ENCODE assay signal across 9 mouse cellular contexts in genomic region chr16:45841806-45842205, GRCm38 (mm10).
DNase-seq lines count a peak whose midpoint lies in the region; ATAC-seq lines count a peak whose summit lies in the region.
"Had no signal": no experiment of that assay in that cellular context is flagged by ENCODE, and none has a peak within 500 bp of the region (broad histone marks: within the 10 kb centered on the region; RNA-seq: fewer than 3 reads in every experiment).

No protein-coding gene starts in this region.

- H3K36me3 ChIP-seq in heart, embryonic 12.5 days: no peaks in the 10 kb centered on the region
- no peaks in the 10 kb centered on the region for H3K36me3 ChIP-seq in midbrain, embryonic 10.5 days
- H3K36me3 ChIP-seq in midbrain, embryonic 15.5 days (replicated peaks): no peaks in the 10 kb centered on the region
- H3K36me3 ChIP-seq in limb, embryonic 10.5 days: no peaks in the 10 kb centered on the region
- H3K36me3 ChIP-seq in stomach, embryonic 15.5 days: no peaks in the 10 kb centered on the region

- H3K27ac ChIP-seq in heart, embryonic 12.5 days (ENCODE audit: poor library complexity, severe bottlenecking): peak overlapping the region; percentile 67
- H3K27ac ChIP-seq in midbrain, embryonic 10.5 days (replicated peaks): no peak overlapping the region; the same call in 1 of the 2 replicates
- no peak overlapping the region for H3K27ac ChIP-seq in midbrain, embryonic 15.5 days
- H3K27ac ChIP-seq in limb, embryonic 10.5 days: no peak overlapping the region
- no peak overlapping the region for H3K27ac ChIP-seq in stomach, embryonic 15.5 days

- H3K4me3 ChIP-seq in heart, embryonic 12.5 days: peak overlapping the region; percentile 78
- peak overlapping the region; percentile 71 for H3K4me3 ChIP-seq in midbrain, embryonic 10.5 days
- H3K4me3 ChIP-seq in midbrain, embryonic 15.5 days: no peak overlapping the region
- peak overlapping the region; percentile 72; the same call in 1 of the 2 replicates for H3K4me3 ChIP-seq in limb, embryonic 10.5 days
- peak overlapping the region; percentile 71; the same call in 1 of the 2 replicates for H3K4me3 ChIP-seq in stomach, embryonic 15.5 days (replicated peaks)

- no peak for DNase-seq in heart, adult 9 months (ENCODE audit: low spot score in 2 of 2)
- no peak for DNase-seq in midbrain, embryonic 10.5 days (ENCODE audit: low spot score)
- no peak for DNase-seq in limb, embryonic 10.5 days (ENCODE audit: low spot score)
- no peak for DNase-seq in T-cell, adult 2 months (ENCODE audit: low spot score)
- no peak for DNase-seq in left cerebral cortex, postnatal 25 days (ENCODE audit: low spot score in 2 of 2)
- DNase-seq: cerebellum, adult 2 months had no signal

- peak overlapping the region; percentile 76 for H3K4me2 ChIP-seq in heart, embryonic 12.5 days
- no peak overlapping the region for H3K4me2 ChIP-seq in midbrain, embryonic 15.5 days
- H3K4me2 ChIP-seq in stomach, embryonic 15.5 days: peak overlapping the region; percentile 90

- H3K9me3 ChIP-seq in heart, embryonic 12.5 days (replicated peaks): no peaks in the 10 kb centered on the region
- no peaks in the 10 kb centered on the region for H3K9me3 ChIP-seq in midbrain, embryonic 10.5 days (replicated peaks)
- H3K9me3 ChIP-seq in midbrain, embryonic 15.5 days: no peaks in the 10 kb centered on the region
- H3K9me3 ChIP-seq in limb, embryonic 10.5 days (replicated peaks): no peaks in the 10 kb centered on the region
- no peaks in the 10 kb centered on the region for H3K9me3 ChIP-seq in stomach, embryonic 15.5 days

- peaks cover 54% of the 10 kb centered on the region for H3K4me1 ChIP-seq in heart, embryonic 12.5 days (replicated peaks)
- H3K4me1 ChIP-seq in midbrain, embryonic 10.5 days: peaks cover 44% of the 10 kb centered on the region
- peaks cover 10% of the 10 kb centered on the region; the same call in 1 of the 2 replicates for H3K4me1 ChIP-seq in midbrain, embryonic 15.5 days
- peaks cover 38% of the 10 kb centered on the region for H3K4me1 ChIP-seq in limb, embryonic 10.5 days
- H3K4me1 ChIP-seq in stomach, embryonic 15.5 days: peaks cover 16% of the 10 kb centered on the region

- no peaks in the 10 kb centered on the region for H3K27me3 ChIP-seq in heart, embryonic 12.5 days (replicated peaks)
- peaks cover 17% of the 10 kb centered on the region for H3K27me3 ChIP-seq in midbrain, embryonic 10.5 days (ENCODE audit: low read depth, poor library complexity, severe bottlenecking)
- H3K27me3 ChIP-seq in midbrain, embryonic 15.5 days (replicated peaks): no peaks in the 10 kb centered on the region
- no peaks in the 10 kb centered on the region for H3K27me3 ChIP-seq in limb, embryonic 10.5 days (ENCODE audit: low read depth, poor library complexity, severe bottlenecking)
- H3K27me3 ChIP-seq in stomach, embryonic 15.5 days (replicated peaks): no peaks in the 10 kb centered on the region

- H3K9ac ChIP-seq in heart, embryonic 12.5 days: no peak overlapping the region
- H3K9ac ChIP-seq in midbrain, embryonic 15.5 days: no peak overlapping the region
- no peak overlapping the region for H3K9ac ChIP-seq in stomach, embryonic 15.5 days

- WGBS in heart, embryonic 12.5 days: 73% methylated on average over 3 of the region's 3 CpGs
- whole genome bisulfite sequencing in midbrain, embryonic 10.5 days: 92% methylated on average over 3 of the region's 3 CpGs
- WGBS in midbrain, embryonic 15.5 days: 91% methylated on average over 3 of the region's 3 CpGs
- 91% methylated on average over 3 of the region's 3 CpGs for WGBS in limb, embryonic 10.5 days
- 71% methylated on average over 3 of the region's 3 CpGs for WGBS in stomach, embryonic 15.5 days

- ATAC-seq in heart, embryonic 12.5 days (ENCODE audit: insufficient number of reproducible peaks, low FRiP score): no peak
- ATAC-seq in midbrain, embryonic 15.5 days (replicated peaks): no peak
- no peak for ATAC-seq in stomach, embryonic 15.5 days (ENCODE audit: insufficient read depth, low FRiP score, low read depth)

- intact Hi-C loops in left cerebral cortex, postnatal 25 days (cut with DNase I): no loop called here
